Mouse (Mus musculus): ENCODE data around the gene Golga2.
A peak's percentile ranks its signal among the peaks of the same experiment; 100 is the strongest.

Golga2 gene

DNA sequence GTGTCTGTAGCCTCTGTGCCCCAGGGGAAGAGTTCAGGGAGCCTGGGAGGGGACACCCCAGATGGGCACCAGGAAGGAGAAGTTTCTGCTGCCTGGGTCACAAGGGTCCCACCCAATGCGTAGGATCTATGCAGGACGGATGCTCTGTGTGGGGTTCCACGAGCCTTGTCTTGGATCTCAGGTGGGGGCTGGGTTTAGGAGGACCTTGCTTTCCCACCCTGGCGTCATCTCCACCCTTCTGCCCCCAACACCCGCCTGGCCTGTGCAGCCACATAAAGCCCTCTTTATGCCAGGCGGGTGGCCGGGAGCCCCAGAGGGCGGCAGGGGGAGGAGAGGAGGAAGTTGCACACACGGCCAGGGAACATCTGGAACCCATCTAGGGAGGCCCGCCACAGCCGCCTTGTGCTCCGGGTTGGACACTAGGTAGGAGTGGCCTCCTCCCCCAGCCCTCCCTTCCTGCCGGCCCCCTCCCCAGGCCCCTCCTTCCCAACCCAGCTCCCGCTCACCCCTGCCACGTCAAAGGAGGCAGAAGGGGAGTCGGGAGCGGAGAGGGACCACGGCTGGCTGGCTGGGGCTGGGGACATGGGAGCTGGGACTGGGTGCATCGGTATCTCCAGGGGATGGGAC is 30.7 kb downstream of the Golga2 start:
- peak; percentile 59 for DNase-seq (ENCODE audit: low spot score)

- no peak for DNase-seq (ENCODE audit: low spot score)
These were observed 31.8 kb downstream of the Golga2 start for GRCm38 (mm10) chr2:32318709-32319585.

GRCm38 (mm10) chr2:32319586-32320580 is 32.7 kb downstream of the Golga2 start:
- peak; percentile 48 for DNase-seq (ENCODE audit: low spot score)

GRCm38 (mm10) chr2:32320721-32321120 is 33.5 kb downstream of the Golga2 start:
- no peak for DNase-seq (ENCODE audit: low spot score)

GRCm38 (mm10) chr2:32321591-32322298 is 34.6 kb downstream of the Golga2 start:
- no peak for DNase-seq (ENCODE audit: low spot score)

DNA sequence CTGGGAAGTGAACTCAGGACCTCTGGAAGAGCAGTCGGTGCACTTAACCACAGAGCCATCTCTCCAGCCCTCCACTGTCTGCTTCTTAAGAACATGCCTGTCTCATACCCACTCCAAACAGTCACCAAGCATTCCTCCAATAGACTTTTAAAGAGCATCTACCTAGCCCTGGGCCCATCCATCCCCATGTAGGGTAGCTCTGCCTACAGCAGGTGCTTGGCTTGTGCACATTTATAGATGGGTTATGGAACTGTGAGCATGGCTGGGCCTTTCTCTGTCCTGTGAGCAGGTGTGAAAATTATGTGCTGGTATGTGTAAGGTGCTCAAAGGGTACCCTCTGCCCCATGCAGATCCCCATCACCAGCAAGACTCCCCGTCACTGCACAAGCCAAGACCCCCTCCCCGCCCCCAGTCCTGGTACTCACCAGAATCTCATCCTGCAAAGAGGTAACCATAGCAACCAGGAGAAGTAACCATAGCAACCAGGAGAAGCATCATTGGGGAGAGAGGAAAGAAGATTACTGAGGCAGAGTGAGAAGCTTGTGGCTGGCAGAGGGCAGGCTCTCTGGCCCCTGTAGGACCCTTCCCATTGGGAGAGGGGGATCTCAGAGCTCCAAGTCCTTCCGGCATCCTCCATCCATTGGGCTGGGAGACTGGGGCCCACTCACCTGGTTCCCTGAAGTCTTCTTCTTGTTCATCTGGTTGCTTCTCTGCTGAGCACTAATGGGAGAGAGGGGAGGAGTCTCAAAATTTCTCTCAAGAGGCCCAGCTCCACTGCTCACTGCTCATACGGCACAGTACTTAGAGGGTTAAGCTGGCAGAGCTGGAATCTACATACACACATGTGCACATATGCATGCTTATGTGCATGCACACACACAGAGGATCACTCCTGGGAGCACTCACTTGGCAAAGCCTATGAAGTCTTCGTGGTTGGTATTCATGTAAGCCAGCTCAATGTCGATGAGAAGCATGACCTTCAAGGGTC is 35.9 kb downstream of the Golga2 start:
- DNase-seq (ENCODE audit: low spot score) = no peak

DNA sequence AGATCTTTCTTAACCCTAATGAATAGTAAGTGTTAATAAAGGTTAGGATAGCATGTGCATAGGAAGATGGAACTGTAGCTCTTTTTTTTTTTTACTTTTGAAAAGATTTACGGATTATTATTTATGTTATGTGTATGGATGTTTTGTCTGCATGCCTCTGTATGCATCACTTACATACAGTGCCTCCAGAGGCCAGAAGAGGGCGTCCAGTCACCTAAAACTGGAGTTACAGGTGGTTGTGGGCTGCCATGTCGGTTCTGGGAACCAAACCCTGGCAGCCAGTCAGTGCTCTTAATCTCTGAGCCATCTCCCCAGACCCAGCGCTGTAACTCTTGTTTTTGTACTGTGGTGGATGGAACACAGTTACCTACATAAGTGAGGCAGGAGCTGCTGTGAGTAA is 37.1 kb downstream of the Golga2 start:
- DNase-seq (ENCODE audit: low spot score) = no peak

DNA sequence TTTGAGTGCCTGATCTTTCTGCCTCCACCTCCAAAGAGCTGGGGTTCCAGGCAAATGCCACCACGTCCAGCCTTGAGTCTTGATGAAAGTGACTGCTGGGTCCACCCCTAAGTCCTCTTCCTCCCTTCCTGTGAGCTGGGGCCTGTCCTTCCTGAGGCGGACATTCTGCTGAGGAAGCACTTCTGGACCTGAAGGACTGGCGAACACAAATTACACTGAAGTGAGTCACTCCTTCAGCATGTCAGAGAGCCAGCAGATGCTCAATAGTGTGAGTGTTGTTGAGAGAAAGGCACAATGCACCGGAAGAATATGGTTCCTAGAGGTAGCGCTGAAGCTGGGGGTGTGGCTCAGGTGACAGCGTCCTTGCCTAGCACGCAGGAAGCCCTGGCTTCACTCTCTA is 38.2 kb downstream of the Golga2 start:
- no peak for DNase-seq (ENCODE audit: low spot score)

GRCm38 (mm10) chr2:32327200-32327599 is 40.0 kb downstream of the Golga2 start:
- no peak for DNase-seq (ENCODE audit: low spot score)

- DNase-seq (ENCODE audit: low spot score) = no peak
These were observed 41.8 kb downstream of the Golga2 start for GRCm38 (mm10) chr2:32328911-32329460.

DNA sequence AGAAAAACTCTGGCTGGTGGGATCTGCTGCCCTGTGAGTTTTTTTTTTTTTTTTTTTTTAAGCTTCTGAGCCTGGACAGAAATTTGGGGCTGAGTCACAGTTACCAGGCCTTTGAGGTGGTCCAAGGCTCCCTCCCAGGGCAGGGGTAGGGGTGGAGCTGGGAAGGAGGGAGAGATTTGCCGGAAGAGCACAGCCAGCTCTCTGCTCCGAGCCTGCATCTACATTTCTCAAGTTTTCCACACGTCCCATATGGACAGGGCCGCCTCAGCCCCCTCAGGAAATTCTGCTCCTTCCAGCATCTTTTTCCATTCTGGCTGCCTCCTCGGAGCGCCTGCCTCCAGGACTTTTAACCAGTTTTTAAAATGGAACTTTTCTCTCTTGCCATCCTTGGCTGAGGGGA is 42.3 kb downstream of the Golga2 start:
- DNase-seq (ENCODE audit: low spot score) = no peak

- DNase-seq (ENCODE audit: low spot score) = no peak
These were observed 45.0 kb downstream of the Golga2 start for GRCm38 (mm10) chr2:32332159-32332558.

GRCm38 (mm10) chr2:32335888-32336287 is 48.7 kb downstream of the Golga2 start:
- DNase-seq (ENCODE audit: low spot score) = no peak

- no peak for DNase-seq (ENCODE audit: low spot score)
These were observed 52.9 kb downstream of the Golga2 start for GRCm38 (mm10) chr2:32339912-32340642.

- DNase-seq (ENCODE audit: low spot score) = no peak
These were observed 53.9 kb downstream of the Golga2 start for GRCm38 (mm10) chr2:32340836-32341633.

GRCm38 (mm10) chr2:32341634-32341939 is 54.4 kb downstream of the Golga2 start:
- no peak for DNase-seq (ENCODE audit: low spot score)

DNA sequence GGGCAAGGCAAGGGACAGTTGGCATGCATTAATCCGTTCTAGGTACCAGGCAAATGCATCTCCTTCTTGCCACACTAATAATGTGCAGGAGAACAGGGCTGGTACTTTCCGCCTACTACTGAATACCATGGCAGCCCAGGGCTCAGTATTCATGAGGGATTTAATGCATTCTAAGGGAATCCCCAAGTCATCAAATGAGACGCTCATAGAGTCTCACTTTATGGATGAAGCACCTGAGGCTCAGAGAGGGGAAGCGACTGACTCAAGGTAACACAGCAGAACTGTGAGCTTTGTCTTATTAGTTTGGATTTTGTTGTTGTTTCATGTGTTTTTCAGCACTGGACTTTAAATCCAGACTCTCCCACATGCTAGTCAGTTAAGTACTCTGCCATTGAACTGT is 54.9 kb downstream of the Golga2 start:
- DNase-seq (ENCODE audit: low spot score) = no peak

GRCm38 (mm10) chr2:32342539-32343350 is 55.6 kb downstream of the Golga2 start:
- DNase-seq (ENCODE audit: low spot score) = no peak
